Mouse (Mus musculus) cerebellum, postnatal 36 days (tissue): ENCODE data around the gene Slamf8.

Experiments used
- DNase-seq, 2 experiments: peaks; one replicate each; pipeline ENCODE4 v3.0.0; 2021 to 2022; ENCODE audit warnings: mixed read lengths in 2 of 2

Gene Slamf8

DNA sequence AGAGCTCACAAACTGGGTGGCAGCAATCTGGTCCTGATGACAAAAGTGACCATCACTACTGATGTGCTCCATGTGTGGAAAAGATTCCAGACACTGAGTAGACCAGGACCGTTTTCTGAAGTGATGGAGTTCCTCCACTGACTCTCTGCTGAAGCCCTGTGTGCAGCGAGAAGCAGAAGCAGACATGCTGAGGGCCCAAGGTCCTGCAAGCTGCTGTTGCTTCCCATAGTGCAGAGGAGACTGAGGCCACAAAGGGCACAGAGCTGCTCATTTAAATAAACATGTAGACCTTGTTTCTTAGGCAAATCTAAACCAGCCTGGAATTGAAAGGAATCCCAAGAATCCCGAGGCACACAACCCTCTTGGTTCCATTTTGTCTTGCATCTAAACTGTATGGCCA, 3.0 kb upstream of the Slamf8 start:
- DNase-seq, result no peak

DNA sequence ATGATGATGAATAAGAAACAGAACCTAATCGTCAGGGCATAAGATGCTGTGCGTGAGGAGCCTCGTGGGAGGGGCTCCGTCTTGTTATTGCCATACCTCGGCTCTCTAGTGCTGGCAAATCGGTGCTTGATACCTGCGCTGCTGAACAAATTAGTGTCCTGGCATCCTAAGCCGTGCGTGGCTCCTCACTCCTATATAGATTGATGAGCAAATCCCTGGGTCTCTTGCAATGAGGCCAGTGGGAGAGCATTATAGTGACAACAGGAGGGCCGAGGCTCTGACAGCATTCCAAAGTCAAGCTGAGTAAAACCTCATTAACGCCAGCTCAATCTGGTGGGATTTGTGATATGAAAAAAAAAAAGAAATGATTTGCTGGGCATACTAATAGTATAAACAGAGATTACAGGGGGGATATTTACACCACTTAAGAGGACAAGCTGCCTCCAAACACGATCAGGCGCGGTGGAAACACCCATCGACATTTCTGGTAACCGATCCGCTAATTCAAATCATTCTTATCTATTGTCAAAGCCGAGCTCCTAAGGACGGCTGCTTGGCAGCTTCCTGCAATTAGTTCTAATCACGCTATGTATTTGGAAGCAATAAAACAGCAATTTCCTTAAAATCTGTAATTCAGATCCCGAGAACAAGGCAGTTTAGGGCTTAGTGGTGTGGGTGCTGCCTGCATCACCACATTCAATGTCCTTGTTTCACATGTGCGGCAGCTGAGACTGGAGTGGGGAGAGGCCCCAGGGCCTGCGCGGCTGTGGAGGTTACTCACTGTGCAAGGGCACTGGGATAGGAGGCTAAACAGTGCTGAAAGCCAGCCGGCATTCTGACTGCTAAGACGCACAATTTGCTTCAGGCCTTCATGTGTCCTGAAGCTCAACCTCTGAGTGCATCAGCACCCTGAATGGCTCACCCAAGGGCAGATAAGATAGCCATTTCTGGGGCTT, 4.5 kb downstream of the Slamf8 start:
- peak in 1 of 2 experiments; percentile 10 for DNase-seq

DNA sequence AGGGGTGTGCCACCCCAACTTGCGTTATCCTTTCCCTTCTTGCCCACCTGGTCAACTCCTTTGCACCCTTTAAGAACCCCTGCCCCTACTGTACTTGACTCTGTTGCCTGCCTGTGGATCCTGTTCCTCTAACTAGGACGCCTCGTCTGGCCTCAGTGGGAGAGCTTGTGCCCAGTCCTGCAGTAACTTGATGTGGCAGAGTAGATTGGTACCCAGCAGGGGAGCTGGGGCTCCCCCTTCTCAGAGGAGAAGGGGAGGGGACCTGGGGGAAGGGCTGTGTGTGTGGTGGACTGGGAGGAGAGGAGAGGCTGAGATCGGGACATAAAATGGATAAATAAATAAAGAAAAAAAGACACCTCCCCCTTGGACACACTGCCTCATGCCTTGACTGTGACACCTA, 5.3 kb downstream of the Slamf8 start:
- no peak for DNase-seq

DNA sequence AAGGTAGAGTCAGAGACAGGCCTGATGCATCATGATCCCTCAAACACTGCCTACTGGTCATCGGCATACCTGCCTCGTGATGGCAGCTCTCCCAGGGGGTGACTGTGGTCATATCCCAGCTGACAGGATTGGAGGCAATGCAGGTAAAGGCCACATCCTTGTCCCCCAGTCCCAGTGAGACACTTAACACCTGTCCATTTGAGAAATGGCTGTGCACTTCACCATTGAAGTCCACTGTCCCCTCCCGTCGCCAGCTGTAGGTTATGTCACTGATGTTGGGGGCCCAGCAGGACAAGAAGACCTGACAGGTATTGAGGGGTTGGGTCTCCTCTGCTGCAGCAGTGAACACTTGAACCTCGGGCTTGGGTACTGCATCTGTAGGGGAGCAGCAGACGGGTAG, 6.1 kb downstream of the Slamf8 start:
- DNase-seq, result no peak

DNA sequence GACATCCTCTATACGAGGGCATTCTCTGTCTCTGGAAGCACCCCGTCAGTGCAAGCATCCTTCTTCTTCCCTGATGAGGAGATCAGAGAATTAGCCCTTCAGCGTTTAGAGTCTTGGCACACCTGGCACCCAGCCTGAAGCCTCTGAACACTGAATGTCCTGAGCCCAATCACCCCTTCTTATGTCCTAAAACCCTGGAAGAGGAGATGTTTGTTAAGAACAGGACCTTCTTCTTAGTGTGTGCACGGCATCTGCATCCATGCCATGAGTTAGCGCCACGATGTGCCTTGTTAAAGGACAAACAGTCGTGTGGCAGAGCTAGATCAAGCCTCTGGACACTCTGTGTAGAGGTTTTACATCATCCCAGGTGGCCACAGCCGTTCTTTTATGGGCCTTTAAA, 7.9 kb downstream of the Slamf8 start:
- DNase-seq, result no peak

DNA sequence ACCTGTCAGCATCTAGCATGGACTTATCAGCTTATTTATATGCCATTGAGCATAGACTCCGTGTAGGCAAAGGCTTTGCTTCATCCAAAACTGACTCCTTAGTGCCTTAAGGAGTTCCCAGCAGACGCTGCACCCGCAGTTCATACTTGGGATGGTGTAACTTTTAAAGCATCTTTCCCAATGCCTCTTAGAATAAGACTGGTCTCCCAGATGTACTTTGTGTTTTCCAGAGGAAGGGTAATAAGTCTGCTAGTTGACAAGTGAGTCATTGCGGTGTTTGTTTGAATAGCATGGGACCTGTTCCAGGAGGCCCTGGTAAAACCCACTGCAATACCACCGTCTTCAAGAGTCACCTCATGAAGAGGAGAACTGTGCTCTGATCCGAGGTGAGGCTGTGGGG, 10.3 kb downstream of the Slamf8 start:
- no peak for DNase-seq

DNA sequence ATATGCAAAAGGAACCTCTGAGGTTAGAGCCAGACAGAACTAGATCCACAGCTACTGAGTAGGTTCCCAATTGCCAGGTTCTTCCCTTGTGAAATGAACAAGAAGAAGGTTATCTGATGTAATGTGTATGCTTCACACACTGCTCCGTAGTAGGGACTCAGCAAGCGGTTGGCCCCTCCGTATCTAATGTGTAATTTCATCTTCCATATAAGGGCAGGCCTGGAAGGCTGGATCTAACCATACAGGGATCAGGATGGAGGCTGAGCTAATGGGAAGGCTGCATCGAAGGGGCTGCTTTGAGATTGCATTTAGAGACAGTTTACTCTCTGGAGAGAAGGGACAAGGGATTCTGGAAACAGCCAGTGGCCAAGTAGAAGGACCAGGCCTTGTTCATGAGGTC, 22.6 kb downstream of the Slamf8 start:
- DNase-seq, result no peak

DNA sequence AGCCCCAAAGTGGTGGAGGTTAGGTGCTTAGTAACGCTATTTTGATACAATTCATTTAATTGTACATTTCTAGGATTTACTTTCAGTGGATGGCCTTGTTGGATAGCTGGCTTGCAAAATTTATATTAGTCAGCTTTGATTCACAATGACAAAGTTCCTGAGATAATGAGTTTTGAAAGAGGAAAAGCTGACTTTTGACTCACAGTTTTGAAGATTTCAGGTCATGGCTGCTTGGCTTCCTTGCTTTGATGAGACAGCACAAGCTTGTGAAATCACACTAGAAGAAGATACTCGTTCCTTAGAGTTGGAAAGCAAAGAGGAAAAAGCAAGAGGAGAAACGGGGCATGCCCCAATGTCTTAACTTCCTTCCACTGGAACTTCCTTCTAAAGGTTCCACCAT, 24.2 kb downstream of the Slamf8 start:
- no peak for DNase-seq

DNA sequence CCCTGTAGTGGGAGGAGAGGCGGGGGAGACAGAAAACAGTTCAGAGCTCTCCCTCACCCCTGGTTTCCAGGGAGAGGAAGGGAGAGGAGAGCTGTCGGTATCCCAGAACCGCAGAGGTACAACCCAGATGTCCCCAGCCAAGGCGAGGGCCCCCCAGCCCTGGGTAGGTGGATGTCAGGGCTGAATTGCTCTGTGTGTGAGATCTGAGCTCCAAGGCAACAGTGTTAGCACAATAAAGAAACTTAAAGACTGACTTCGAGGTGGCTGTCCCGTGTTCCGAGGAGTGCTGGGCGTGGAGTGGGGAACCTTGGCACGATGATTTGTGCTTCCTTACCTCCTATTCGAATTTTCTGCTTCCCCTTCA, 26.9 kb downstream of the Slamf8 start:
- no peak for DNase-seq

DNA sequence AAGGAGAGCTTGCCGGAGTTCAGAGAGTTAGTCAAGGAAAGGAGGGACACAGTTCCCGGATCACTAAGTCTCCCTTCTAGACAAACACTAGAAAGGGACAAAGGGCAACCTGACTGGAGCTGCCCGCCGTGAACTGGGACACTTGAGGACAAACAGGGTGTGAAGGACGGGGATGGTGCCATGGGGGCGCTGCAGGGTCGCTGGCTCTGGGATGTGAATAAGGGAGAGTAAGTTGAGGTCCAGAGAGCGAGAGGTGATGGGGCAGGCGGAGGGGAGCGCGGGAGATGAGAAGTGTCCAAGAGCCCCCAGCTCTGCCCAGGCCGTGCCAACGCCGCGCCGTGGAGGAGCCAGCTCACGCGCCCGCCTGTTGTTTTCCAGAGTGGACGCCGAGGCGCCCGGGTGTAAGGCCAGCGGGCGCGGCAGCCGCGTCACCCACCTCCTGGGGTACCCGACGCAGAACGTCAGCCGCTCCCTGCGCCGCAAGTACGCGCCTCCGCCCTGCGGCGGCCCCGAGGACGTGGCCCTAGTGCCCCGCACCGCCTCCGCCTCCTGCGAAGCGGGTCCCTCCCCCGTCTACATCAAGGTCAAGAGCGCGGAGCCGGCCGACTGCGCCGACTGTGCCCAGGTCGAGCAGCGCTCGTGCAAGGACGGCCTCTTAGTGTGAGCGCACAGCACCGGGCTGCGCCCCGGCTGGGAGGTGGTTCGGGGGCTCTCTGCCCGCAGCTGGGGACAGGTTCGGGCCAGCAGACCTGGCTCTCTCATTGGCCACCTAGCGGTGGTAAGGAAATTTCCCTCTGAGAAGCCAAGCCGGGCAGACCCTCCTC, 27.5 kb downstream of the Slamf8 start:
- DNase-seq, result peak; percentile 64 to 65

DNA sequence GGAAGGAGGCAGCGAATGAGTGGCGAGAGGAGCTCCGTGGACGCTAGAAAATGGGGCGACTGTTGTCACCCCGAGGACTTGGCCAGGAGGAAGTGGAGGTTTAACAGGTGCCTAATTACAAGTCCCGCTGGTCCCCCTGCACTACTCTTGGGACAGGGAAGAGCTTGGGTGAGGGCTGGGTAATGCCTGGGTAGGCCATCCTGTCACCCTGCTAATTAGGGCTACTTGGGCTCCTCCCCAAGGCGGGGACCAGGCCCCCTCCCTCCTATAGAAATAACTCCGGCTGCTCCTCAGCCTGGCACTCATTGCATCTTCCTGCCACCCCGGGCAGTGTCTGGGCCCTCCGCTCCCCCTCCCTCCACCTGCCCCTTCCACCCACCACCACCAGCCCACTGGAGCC, 34.7 kb downstream of the Slamf8 start, which contains the start of gene Vsig8:
Vsig8 (plus strand) TSS at position 301 of the 400 bp plus-strand sequence.
- no peak for DNase-seq

DNA sequence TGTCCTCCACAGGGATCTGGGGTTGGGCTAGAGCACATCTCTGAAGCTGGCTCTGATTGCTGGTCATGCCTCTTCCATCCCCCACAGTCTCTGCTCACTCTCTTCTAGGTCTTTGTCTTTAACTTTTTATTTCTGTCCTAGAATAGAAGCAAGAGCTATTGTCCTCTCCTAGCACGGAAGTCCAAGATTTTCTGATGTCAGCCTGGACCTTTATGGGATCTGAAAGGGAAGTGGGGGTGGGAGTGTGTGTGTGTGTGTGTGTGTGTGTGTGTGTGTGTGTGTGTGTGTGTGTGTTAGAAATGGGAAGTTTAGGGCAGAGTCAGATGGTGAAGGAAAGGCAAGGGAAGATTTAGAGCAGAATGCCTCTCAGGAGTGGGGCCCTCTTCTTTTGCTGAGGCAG, 37.7 kb downstream of the Slamf8 start:
- DNase-seq, result no peak

DNA sequence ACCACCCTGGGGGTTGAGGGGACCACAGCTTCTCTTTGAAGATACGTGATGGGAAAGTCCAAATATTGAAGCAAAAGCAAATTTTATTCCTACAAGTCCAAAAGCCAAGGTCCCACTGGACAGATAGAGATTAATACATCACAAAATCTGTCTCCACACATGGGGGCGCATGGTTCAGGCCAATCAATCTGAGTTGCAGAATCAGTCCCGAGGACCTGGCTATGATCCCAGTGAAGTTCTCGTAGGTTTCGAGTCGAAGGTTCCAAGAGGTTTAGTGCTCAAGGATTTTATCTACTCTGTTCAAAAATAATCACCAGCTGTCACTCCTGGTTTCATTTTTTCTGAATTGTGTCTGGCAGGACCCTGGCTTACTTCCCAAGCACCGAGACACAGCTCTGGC, 39.4 kb downstream of the Slamf8 start:
- no peak for DNase-seq

DNA sequence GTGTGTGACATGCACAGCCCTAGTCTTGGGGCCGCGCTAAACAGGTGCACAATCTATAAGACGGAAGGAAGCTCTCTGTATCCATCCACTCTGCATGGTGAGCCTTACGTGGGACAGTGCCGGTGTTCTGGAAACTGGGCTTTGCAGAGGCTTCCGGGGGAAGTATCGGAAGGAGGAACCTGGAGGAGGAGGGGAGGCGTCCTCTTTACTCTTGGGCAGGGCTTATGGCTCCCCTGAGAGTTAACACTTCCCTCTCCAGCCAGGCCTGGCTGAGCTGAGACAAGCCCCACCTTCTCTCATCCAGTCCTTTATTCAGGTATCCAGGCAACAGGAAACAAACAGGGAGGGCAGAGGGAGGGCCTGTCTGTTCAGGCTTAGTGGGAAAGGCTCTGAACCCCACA, 39.8 kb downstream of the Slamf8 start:
- no peak for DNase-seq

DNA sequence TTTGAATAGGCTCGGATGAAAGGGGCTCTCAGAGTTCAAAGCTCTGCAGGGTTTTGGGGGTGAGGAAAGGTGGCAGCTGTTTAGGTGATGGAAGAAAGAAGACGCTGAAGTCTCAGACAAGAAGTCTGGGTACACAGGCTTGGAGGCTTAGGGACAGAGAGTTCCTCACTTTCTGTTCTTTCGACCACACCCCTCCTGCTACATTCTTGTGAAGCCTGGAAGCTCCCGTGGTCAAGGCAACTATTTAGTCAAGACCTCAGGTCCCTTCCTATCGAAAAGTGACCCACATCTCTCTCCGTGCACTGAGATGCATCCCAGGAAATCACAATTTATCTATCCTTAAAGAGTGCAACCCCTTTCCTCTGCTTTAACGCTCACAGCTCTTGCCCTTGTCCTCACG, 40.7 kb downstream of the Slamf8 start:
- no peak for DNase-seq

DNA sequence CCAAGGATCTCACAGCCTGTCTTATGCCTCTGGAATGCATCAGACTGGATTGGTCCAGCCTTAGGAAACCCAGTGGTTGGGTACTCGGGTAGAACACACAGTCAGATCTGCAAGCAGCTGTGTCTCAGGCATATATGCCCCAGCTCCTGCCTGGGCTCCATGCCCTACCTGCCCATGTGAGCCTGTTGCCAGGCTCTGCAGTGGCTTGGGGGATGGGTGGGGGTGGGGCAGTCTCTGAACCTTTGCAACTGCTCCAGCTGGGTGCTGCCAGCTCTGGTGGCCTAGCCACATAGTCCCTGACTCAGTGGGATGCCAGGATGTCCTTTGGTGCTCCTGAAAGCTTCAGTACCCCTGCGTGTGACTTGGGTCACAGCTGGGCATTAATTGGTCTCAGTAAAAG, 41.1 kb downstream of the Slamf8 start:
- DNase-seq, result no peak

DNA sequence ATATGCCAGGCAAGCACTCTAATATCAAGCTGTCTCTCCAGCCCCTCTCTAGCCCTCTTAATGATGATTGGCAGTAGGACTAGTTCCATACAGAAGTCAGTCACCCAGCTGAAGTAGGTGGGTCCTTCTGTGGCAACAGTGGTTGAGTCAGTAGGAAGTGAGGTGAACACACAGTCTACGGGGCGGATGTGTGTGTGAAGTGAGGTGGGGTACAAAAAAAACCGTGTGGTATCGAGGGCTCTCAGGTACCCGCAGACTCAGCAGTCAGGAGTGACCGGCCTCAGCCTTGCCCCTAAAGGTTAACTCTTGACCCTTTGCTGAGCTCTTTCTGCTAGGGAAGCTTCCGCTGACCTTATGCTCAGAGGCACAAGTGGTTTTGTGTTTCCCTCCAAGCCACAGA, 41.9 kb downstream of the Slamf8 start:
- no peak for DNase-seq

DNA sequence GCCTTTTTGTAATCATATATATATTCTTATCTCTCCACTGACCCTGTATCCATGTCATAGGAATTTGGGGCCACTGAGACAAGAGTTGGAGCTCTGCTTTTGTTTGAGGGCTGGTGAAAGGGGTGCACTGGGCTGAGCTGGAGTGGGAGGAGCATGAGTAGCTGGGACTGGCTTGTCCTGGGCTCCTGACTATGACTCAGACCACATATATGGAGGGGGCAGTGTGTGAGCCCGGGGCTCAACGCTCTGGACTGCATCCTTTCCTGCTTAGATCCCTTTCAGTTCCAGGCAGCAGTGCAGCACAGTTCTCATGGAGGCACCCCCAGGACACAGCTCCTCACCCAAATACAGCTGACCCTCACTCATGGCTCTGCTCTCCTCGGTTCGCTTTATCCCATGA, 44.3 kb downstream of the Slamf8 start:
- DNase-seq, result no peak

DNA sequence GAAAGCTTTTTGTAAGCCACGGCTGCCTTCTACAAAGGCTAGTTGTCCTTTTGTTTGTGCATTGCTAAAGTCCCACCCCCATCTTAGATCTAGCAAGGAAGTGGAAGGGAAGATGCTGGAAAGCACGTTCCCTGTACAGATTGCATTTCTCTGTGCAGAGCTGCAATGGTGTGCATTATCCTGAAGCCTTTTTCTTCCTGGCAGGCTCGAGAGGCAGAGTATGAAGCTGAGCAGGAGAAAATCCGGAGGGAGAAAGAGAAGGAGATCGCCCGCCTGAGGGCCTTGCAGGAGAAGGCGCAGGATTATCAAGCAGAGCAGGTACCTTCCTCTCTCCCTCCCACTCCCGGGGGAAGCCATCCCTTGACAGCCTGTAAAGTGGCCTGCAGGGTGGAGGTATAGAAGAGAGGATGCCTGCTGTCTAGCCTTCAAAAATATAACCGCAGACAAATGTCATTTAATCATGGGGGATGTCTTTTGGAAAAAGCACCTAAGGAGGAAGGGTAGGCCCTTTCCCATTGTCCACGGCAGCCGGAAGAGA, 50.0 kb downstream of the Slamf8 start:
- no peak for DNase-seq

DNA sequence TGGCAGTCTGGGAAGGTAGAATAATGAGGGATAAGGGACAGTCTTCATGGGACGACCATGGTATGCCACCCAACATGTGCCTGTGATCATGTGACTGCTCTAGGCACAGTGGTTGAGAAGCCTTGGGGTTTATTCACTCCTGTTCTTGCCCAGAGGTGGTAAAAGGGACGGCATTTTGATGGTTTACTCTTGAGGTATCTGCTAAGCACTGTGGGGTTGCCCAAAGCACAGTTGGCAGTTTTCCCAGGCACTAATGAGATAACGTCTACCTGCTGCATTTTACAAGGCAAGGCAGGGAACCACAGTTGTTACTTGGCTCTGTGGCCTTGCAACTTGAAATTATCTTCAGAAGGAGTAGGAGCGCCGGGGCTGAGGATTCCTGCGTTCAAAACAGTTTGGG, 50.5 kb downstream of the Slamf8 start:
- no peak for DNase-seq

DNA sequence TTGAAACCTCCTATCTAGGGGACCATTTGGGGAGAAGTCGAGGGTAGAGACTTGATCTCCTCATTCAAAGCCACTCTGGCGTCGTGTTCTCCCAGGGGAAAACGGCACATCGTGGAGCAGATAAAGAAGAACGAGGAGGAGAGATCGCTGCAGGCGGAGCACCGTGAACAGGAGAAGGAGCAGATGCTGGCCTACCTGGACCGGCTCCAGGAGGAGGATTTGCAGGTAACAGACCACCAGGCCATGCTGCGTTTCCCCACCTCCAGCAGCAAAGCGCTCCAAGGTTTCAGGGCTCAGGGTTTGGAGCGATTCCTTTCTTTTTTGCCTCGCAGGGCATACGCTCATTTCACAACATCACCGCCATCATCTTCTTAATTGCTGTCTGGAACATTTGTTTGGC, 55.3 kb downstream of the Slamf8 start:
- peak in 1 of 2 experiments; percentile 18 for DNase-seq

DNA sequence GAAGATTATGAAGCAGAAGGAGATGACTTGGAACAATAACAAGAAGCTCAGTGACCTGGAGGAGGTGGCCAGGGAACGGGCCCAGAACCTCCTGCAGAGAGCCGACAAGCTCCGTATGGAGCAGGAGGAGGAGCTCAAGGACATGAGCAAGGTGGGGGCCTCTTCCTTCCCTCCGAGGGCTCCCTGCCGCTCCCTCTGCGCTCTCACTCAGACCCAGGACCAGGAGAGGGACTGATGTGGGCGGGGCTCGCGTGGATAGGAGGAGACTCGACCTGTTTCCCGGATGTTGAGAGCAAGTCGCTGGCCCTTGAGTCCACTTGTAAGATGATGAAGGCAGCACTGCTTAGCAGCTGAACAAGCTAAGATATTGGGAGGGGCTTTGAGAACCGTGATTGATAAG, 57.8 kb downstream of the Slamf8 start:
- peak; percentile 62 to 70 for DNase-seq
